Mouse (Mus musculus): Measurements from ENCODE around the gene Tmem214.

The Tmem214 gene

DNA sequence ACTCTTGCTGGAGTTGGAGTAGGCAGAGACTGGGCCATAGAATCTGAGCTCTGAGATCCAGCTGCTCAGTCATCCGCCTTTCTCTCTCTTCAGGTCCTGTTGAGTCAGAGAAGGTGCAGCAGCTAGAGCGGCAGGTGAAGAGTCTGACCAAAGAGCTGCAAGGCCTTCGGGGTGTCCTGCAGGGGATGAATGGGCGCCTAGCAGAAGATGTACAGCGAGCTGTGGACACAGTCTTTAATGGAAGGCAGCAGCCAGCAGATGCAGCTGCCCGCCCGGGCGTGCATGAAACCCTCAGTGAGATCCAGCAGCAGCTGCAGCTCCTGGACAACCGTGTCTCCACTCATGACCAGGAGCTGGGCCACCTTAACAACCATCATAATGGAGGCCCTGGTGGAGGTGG, 49.0 kb downstream of the Tmem214 start:
- DNase-seq: no peak

- DNase-seq: no peak
Observed at GRCm38 (mm10) chr5:30917348-30917747, 49.5 kb downstream of the Tmem214 start.

GRCm38 (mm10) chr5:30917891-30918670, 50.3 kb downstream of the Tmem214 start:
- no peak for DNase-seq

- DNase-seq: no peak
Observed at GRCm38 (mm10) chr5:30918691-30919090, 50.9 kb downstream of the Tmem214 start.

DNA sequence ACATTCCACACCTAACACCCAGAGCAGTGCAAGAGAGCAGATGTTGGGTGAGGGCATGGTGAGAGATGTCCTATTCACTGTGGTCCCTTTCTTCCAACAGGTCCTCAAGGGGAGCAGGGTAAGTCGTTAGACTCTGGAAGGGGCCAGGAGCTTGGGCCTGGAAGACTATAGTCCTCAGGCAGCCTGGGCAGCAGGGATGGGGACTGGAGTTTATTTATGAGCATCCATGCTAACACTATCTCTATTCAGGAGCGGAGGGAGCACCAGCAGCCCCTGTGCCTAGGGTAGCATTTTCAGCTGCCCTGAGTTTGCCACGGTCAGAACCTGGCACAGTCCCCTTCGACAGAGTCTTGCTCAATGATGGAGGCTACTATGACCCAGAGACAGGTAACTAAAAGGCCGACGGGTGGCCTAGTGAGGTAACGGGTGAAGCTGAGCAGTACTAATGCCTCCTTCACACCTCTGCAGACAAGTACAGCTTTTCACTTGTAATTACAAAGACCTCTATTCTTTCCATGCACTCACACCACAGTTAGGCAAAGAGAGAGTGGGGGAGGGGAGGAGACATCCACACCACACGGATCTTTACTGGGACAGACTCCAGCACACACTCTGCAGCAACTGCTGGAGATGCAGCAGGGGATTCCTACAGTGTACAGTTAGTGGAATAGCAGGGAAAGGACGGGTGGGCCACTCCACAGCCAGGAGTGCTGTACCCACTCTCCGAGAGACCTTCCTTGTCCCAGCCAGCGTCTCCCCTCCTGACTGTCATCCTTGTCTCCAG, 52.2 kb downstream of the Tmem214 start:
- DNase-seq: no peak

- DNase-seq: no peak
Observed at GRCm38 (mm10) chr5:30920621-30921020, 52.8 kb downstream of the Tmem214 start.

DNA sequence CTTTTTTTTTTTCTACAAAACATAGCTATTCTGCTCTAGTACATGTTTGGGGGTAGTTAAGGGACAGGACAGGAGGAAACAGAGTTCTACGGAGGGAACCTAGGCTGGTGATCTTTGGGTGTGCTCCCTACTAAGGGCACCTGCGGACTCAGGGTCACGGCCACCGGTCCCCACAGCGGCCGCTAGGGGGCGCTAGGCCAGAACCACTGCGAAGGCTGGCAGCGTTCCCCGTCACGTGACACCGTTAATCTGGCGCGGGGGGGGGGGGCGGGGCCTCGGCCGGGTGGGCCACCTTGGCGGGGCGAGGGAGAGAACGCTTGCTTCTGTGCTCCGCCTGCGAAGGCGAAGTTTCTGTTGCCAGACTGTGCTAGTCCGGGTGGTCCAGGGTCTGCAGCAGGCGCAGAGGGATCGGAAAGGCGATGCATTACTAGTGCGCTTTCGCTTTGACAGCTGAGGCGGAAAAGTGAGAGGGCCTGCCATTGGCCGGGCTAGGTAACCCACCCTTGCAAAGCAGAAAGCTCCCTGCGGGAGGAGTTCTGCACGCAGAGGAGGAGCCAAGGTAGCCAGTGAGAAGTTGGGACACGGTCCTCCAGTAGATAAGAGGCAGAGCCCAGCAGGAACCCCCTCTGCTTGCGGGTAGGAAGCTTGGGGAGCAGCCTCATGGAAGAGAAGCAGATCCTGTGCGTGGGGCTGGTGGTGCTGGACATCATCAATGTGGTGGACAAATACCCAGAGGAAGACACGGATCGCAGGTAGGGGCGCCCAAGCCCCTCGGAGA, 53.6 kb downstream of the Tmem214 start, which contains the start of gene Khk:
Gene Khk (plus strand): TSS at position 176 of the 778 bp plus-strand sequence.
- DNase-seq: peak; percentile 92

DNA sequence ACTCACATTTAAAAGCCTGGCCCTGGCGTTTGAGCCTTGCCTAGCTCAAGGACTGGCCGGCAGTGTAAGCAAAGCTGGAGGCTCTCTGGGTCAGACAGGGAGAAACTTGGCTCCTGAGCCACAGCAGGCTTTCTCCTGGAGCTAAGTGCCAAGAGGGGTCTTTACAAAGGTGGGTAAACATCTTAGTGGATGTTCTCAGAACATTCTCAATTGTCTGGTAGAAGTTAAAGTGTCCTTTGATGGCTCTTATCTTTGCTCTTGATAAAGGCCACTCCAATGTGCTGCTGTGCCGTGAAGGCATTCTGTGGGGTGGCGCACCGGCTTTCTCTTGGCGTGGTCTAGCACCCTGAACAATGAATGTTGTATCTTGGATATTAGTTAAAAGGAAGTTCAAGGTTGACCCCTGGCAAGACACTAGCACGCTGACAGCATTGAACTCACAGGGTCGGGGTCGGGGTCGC, 54.8 kb downstream of the Tmem214 start:
- no peak for DNase-seq

DNA sequence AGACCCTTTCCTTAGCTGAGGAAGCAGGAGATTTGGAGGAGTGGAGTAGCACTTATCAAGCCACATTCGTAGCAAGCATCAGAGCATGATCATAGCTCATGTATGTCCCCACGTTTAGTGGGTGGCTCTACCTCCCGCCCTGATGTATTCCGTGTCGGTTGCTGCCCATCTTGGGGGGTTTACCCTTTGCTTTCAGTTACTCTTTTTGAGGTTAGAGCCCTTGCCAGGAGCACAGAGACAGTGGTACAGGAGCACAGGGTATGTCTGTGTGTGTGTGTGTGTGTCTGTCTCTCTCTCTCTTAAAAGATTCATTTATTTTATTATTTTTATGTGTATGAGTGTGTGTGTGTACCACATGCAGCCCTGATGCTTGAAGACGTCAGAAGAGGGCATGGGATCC, 55.3 kb downstream of the Tmem214 start:
- DNase-seq: no peak

GRCm38 (mm10) chr5:30924614-30925013, 56.8 kb downstream of the Tmem214 start:
- DNase-seq: no peak

DNA sequence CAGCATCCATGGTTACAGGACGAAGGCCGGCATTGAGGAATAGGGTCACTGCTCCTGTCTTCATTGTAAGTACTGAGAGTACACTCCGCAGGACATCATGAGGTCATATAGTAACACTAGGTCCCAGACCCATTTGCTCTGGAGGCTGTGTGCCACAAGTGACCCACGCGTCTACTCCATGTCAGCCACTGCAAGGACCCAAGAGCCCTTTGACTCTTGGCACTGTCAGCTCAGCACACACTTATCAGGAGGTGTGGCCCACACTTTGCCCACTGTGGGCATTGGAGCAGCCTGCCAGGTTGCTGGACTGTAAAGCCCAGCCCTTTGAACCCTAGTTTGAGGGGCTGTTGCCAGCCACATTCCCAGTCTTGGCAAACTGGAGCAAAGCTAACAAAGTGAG, 57.4 kb downstream of the Tmem214 start:
- DNase-seq: no peak

- no peak for DNase-seq
Observed at GRCm38 (mm10) chr5:30926073-30926472, 58.3 kb downstream of the Tmem214 start.

- peak; percentile 58 for DNase-seq
Observed at GRCm38 (mm10) chr5:30927945-30928529, 60.2 kb downstream of the Tmem214 start.
